Mouse (Mus musculus): ENCODE results near the gene Serpind1.

The Serpind1 gene

GRCm38 (mm10) chr16:17331116-17331515 is at the start of gene Serpind1:
Gene Serpind1 (plus strand): TSS chr16:17331371.
- DNase-seq (ENCODE audit: low spot score in 2 of 2), result no peak

- no peak for DNase-seq (ENCODE audit: low spot score in 2 of 2)
Observed at GRCm38 (mm10) chr16:17283151-17283550, 48.0 kb upstream of the Serpind1 start.

- no peak for DNase-seq (ENCODE audit: low spot score in 2 of 2)
Observed at GRCm38 (mm10) chr16:17287103-17287502, 44.1 kb upstream of the Serpind1 start.

GRCm38 (mm10) chr16:17291016-17291415 is 40.2 kb upstream of the Serpind1 start:
- no peak for DNase-seq (ENCODE audit: low spot score in 2 of 2)

- peak; percentile 60 to 78 for DNase-seq (ENCODE audit: low spot score in 2 of 2)
Observed at GRCm38 (mm10) chr16:17292751-17293150, 38.4 kb upstream of the Serpind1 start.

GRCm38 (mm10) chr16:17300818-17301217 is 30.4 kb upstream of the Serpind1 start:
- DNase-seq (ENCODE audit: low spot score in 2 of 2), result no peak

GRCm38 (mm10) chr16:17303521-17304245 is 27.5 kb upstream of the Serpind1 start:
- peak in 1 of 2 experiments; percentile 16 for DNase-seq (ENCODE audit: low spot score in 2 of 2)

GRCm38 (mm10) chr16:17307461-17307860 is 23.7 kb upstream of the Serpind1 start:
- no peak for DNase-seq (ENCODE audit: low spot score in 2 of 2)

GRCm38 (mm10) chr16:17309036-17309435 is 22.1 kb upstream of the Serpind1 start:
- no peak for DNase-seq (ENCODE audit: low spot score in 2 of 2)

GRCm38 (mm10) chr16:17312531-17312930 is 18.6 kb upstream of the Serpind1 start:
- no peak for DNase-seq (ENCODE audit: low spot score in 2 of 2)

GRCm38 (mm10) chr16:17316554-17316953 is 14.6 kb upstream of the Serpind1 start:
- no peak for DNase-seq (ENCODE audit: low spot score in 2 of 2)

- DNase-seq (ENCODE audit: low spot score in 2 of 2), result no peak
Observed at GRCm38 (mm10) chr16:17321481-17321880, 9.7 kb upstream of the Serpind1 start.

GRCm38 (mm10) chr16:17324745-17325144 is 6.4 kb upstream of the Serpind1 start:
- DNase-seq (ENCODE audit: low spot score in 2 of 2), result no peak

- DNase-seq (ENCODE audit: low spot score in 2 of 2), result no peak
Observed at GRCm38 (mm10) chr16:17326064-17326463, 5.1 kb upstream of the Serpind1 start.

GRCm38 (mm10) chr16:17329848-17330570 is 1.2 kb upstream of the Serpind1 start:
- DNase-seq (ENCODE audit: low spot score in 2 of 2), result no peak

GRCm38 (mm10) chr16:17331855-17332254 is 684 bp downstream of the Serpind1 start:
- DNase-seq (ENCODE audit: low spot score in 2 of 2), result no peak

GRCm38 (mm10) chr16:17334574-17334973 is 3.4 kb downstream of the Serpind1 start:
- no peak for DNase-seq (ENCODE audit: low spot score in 2 of 2)

- no peak for DNase-seq (ENCODE audit: low spot score in 2 of 2)
Observed at GRCm38 (mm10) chr16:17336089-17336488, 4.9 kb downstream of the Serpind1 start.

- no peak for DNase-seq (ENCODE audit: low spot score in 2 of 2)
Observed at GRCm38 (mm10) chr16:17339701-17340100, 8.5 kb downstream of the Serpind1 start.

GRCm38 (mm10) chr16:17340705-17341104 is 9.5 kb downstream of the Serpind1 start:
- DNase-seq (ENCODE audit: low spot score in 2 of 2), result no peak

- DNase-seq (ENCODE audit: low spot score in 2 of 2), result no peak
Observed at GRCm38 (mm10) chr16:17341847-17342246, 10.7 kb downstream of the Serpind1 start.

- no peak for DNase-seq (ENCODE audit: low spot score in 2 of 2)
Observed at GRCm38 (mm10) chr16:17345141-17345812, 14.1 kb downstream of the Serpind1 start.

GRCm38 (mm10) chr16:17345813-17346155 is 14.6 kb downstream of the Serpind1 start:
- DNase-seq (ENCODE audit: low spot score in 2 of 2), result no peak

Measured in spleen, postnatal 14 days (tissue).